Mouse (Mus musculus) megakaryocyte, embryonic 14.5 days (primary cell): ENCODE measurements at regions not wholly inside any gene's neighbourhood (a gene's known extent, or its start where the extent isn't known, plus 50 kb on each side); places are given as distances from the start of the nearest gene placed in this dataset.

Experiments
- H3K27me3 ChIP-seq: replicated peaks from 2 replicates; pipeline ENCODE3; 2012; ENCODE audit warnings: inconsistent platforms
- H3K36me3 ChIP-seq: replicated peaks from 2 replicates; pipeline ENCODE3; 2012; ENCODE audit warnings: low read length, inconsistent platforms, mixed read lengths
- H3K4me1 ChIP-seq: 2 replicates; pipeline ENCODE4 v1.6.1; 2012; ENCODE audit warnings: inconsistent platforms
- H3K4me3 ChIP-seq: replicated peaks from 2 replicates; pipeline ENCODE3; 2012; ENCODE audit warnings: moderate library complexity, mild to moderate bottlenecking, inconsistent platforms
- H3K9me3 ChIP-seq: 2 replicates; pipeline ENCODE4 v1.6.1; 2012; ENCODE audit warnings: inconsistent platforms
- FLI1 ChIP-seq: IDR thresholded peaks from 2 replicates; pipeline ENCODE4 v1.6.1; 2012; ENCODE audit warnings: low read length, inconsistent platforms, mixed read lengths
- GATA1 ChIP-seq: IDR thresholded peaks from 3 replicates; pipeline ENCODE4 v1.6.1; 2012; ENCODE audit warnings: mixed read lengths, low read length, inconsistent platforms, borderline replicate concordance

DNA sequence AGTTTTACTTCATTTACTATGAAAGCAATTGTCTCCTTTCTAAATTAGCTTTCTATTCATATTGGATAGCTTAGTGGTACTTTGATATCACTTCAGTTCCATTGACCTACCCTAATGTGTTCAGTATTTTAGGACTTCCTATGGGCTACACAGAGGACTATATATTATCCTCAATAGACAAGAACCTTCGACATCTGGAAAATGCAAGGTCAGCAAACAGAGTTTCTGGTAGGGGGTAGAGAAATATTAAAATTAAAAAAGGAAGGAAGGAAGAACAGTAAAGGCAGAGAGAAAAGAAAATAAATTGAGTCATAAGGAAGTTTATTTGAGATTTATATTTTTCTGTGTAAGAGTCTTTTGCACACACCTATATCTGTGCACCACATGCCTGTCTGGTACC, 107.4 kb upstream of the Insig1 start:
- no peaks in the 10 kb centered on the region for H3K36me3 ChIP-seq
- H3K9me3 ChIP-seq, result no peaks in the 10 kb centered on the region
- TF ChIP-seq GATA1 (no peak), FLI1 (no peak)
- H3K27me3 ChIP-seq, result no peaks in the 10 kb centered on the region
- no peaks in the 10 kb centered on the region for H3K4me1 ChIP-seq
- no peak overlapping the region for H3K4me3 ChIP-seq

DNA sequence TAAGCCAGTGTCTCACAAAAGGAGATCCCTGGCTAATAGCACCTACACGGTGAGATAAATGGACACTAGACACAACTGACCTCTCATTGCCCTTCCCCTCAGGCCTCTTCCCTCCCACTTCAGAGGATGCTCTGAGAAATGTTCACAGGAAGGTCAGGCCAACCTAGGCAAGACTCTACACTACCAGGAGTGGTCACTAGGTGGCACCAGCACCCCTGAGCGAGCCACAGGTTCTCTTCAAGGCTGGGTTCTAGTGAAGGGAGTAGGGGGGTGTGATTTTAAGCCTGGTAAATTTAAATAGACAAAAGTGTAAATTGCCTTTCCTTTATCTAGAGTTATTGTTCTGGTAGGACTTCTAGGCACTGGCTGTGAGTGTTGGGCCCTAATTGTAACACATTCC, 76.0 kb upstream of the Insig1 start:
- H3K27me3 ChIP-seq, result peaks cover 60% of the 10 kb centered on the region
- no peaks in the 10 kb centered on the region for H3K9me3 ChIP-seq
- H3K4me3 ChIP-seq, result no peak overlapping the region
- TF ChIP-seq FLI1 (no peak), GATA1 (no peak)
- no peaks in the 10 kb centered on the region for H3K36me3 ChIP-seq
- H3K4me1 ChIP-seq, result peaks cover 2% of the 10 kb centered on the region; the same call in 1 of the 2 replicates

- Histone ChIP-seq H3K9me3 (peaks cover 14% of the 10 kb centered on the region; the same call in 1 of the 2 replicates), H3K27me3 (peaks cover 73% of the 10 kb centered on the region)
Observed at GRCm38 (mm10) chr5:27997751-27998150, 73.4 kb upstream of the Insig1 start.

DNA sequence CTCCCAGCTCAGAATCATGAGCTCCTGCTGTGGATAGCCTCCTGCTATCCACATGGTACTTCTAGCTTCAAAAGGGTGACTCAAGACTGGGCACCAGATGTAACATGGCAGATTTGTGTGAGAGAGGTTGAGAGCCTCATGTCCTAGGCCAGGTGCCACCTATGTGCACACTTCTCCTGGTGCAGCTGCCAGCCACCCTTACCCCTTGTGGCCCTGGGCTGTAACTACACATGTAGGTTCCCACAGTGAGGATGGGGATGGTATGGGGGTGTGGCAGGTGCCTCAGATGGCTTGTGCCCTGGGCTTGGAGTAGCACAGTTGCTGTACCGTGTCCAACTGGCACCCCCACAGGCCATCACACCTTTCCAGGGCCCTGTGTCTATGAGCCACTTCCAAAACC, 68.2 kb upstream of the Insig1 start:
- Histone ChIP-seq H3K4me1 (no peaks in the 10 kb centered on the region), H3K36me3 (no peaks in the 10 kb centered on the region), H3K4me3 (no peak overlapping the region), H3K9me3 (peaks cover 31% of the 10 kb centered on the region; the same call in 1 of the 2 replicates), H3K27me3 (peaks cover 85% of the 10 kb centered on the region)
- TF ChIP-seq FLI1, result no peak

More at GRCm38 (mm10) chr5:27997751-27998150, 73.4 kb upstream of the Insig1 start:
- no peaks in the 10 kb centered on the region for H3K36me3 ChIP-seq
- H3K4me3 ChIP-seq, result no peak overlapping the region
- H3K4me1 ChIP-seq, result peaks cover 2% of the 10 kb centered on the region; the same call in 1 of the 2 replicates
- TF ChIP-seq FLI1, result no peak
- TF ChIP-seq GATA1, result no peak

- TF ChIP-seq FLI1, result no peak
- no peak for TF ChIP-seq GATA1
- H3K36me3 ChIP-seq, result no peaks in the 10 kb centered on the region
- H3K9me3 ChIP-seq, result peaks cover 31% of the 10 kb centered on the region; the same call in 1 of the 2 replicates
- no peaks in the 10 kb centered on the region for H3K4me1 ChIP-seq
- no peak overlapping the region for H3K4me3 ChIP-seq
- peaks cover 83% of the 10 kb centered on the region for H3K27me3 ChIP-seq
Observed at GRCm38 (mm10) chr5:28003756-28004486, 67.2 kb upstream of the Insig1 start.

- H3K9me3 ChIP-seq, result peaks cover 31% of the 10 kb centered on the region; the same call in 1 of the 2 replicates
Observed at GRCm38 (mm10) chr5:28004487-28004827, 66.7 kb upstream of the Insig1 start.

GRCm38 (mm10) chr5:28009386-28009785, 61.8 kb upstream of the Insig1 start:
- Histone ChIP-seq H3K4me1 (peaks cover 13% of the 10 kb centered on the region), H3K27me3 (peaks cover 91% of the 10 kb centered on the region), H3K4me3 (peak overlapping the region; percentile 29), H3K36me3 (no peaks in the 10 kb centered on the region), H3K9me3 (peaks cover 14% of the 10 kb centered on the region; the same call in 1 of the 2 replicates)
- TF ChIP-seq GATA1 (no peak), FLI1 (no peak)

More at GRCm38 (mm10) chr5:28004487-28004827, 66.7 kb upstream of the Insig1 start:
- H3K4me1 ChIP-seq, result no peaks in the 10 kb centered on the region
- no peaks in the 10 kb centered on the region for H3K36me3 ChIP-seq
- H3K27me3 ChIP-seq, result peaks cover 82% of the 10 kb centered on the region
- H3K4me3 ChIP-seq, result no peak overlapping the region
- TF ChIP-seq FLI1 (no peak), GATA1 (no peak)

GRCm38 (mm10) chr5:28009871-28010270, 61.3 kb upstream of the Insig1 start:
- Histone ChIP-seq H3K9me3 (peaks cover 14% of the 10 kb centered on the region; the same call in 1 of the 2 replicates), H3K36me3 (no peaks in the 10 kb centered on the region), H3K4me3 (no peak overlapping the region), H3K27me3 (peaks cover 90% of the 10 kb centered on the region), H3K4me1 (peaks cover 14% of the 10 kb centered on the region)
- TF ChIP-seq GATA1, result no peak

DNA sequence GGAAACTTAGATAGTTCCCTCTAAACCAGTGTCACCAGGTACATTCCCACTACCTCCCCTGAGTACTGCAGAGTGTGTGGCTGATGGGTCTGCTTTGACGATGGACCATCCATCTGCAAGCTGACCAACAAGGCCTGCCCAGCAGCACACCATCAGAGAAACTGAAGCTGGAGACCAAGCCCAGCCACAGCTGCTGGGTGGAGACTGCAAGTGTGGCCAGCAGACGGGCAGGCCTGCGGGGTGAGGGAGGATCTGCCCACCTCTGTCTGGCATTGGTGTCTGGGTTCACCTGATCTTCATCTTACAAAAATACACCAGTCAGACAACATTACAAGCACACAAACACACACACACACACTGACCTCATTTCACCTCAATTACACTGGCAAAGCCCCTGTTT, 60.6 kb upstream of the Insig1 start:
- Histone ChIP-seq H3K4me3 (no peak overlapping the region), H3K4me1 (peaks cover 14% of the 10 kb centered on the region), H3K27me3 (peaks cover 90% of the 10 kb centered on the region), H3K36me3 (no peaks in the 10 kb centered on the region), H3K9me3 (peaks cover 19% of the 10 kb centered on the region)
- TF ChIP-seq GATA1 (no peak), FLI1 (no peak)

DNA sequence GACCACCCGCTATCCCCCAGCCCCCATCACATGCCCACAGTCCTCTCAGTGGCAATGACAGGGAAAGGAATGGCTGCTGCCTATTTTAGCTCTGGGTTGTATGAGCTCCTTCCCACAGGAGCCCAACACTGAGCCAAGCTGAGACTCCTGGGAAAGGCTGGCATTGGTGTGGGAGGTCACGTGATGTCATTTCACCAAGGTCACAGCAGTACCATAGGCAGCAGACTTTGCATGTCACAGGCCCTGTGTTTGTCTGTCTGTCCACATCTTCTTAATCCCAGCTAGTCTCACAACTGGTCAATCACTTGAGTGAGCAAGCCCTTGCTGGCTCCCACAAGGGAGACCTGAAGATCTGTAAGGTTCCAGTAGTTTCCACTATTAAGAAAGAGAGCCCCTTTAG, 58.7 kb upstream of the Insig1 start:
- Histone ChIP-seq H3K4me1 (peaks cover 14% of the 10 kb centered on the region), H3K27me3 (peaks cover 89% of the 10 kb centered on the region), H3K36me3 (no peaks in the 10 kb centered on the region), H3K4me3 (no peak overlapping the region), H3K9me3 (peaks cover 10% of the 10 kb centered on the region)
- no peak for TF ChIP-seq GATA1
- TF ChIP-seq FLI1, result no peak
